Comparison of ENCODE assay signal across 24 mouse cellular contexts in genomic region chr4:130984416-130985182, GRCm38 (mm10). TPM values are rescaled to one million over a fixed set of nuclear protein-coding genes. Genes with fewer than 3 reads are reported as not detected.
DNase-seq lines count a peak whose midpoint lies in the region; ATAC-seq and TF ChIP-seq lines count a peak whose summit lies in the region.
"Had no signal": no experiment of that assay in that cellular context is flagged by ENCODE, and none has a peak within 500 bp of the region (broad histone marks: within the 10 kb centered on the region; RNA-seq: fewer than 3 reads in every experiment).

No protein-coding gene starts in this region.

- ATAC-seq in forebrain, postnatal 0 days, result peak; percentile 88
- no peak for ATAC-seq in midbrain, postnatal 0 days (ENCODE audit: low FRiP score)
- ATAC-seq: intestine, postnatal 0 days had no signal

- no peak overlapping the region for H3K4me3 ChIP-seq in gastrocnemius, adult 2 months
- no peak overlapping the region for H3K4me3 ChIP-seq in forebrain, postnatal 0 days (ENCODE audit: low read depth, low read length)
- H3K4me3 ChIP-seq in midbrain, postnatal 0 days (ENCODE audit: low read depth, low read length), result no peak overlapping the region
- H3K4me3 ChIP-seq: left cerebral cortex, adult 2 months; limb, embryonic 12.5 days; liver, embryonic 15.5 days had no signal

- DNase-seq in gastrocnemius, adult 2 months, result peak; percentile 6
- DNase-seq in gastrocnemius, postnatal 36 days, result no peak
- DNase-seq in retina, postnatal 1 day, result peak; percentile 23
- DNase-seq in retina, embryonic 14.5 days (ENCODE audit: low spot score), result no peak
- DNase-seq in forebrain, postnatal 0 days, result peak; percentile 75
- no peak for DNase-seq in midbrain, postnatal 0 days (ENCODE audit: low spot score)
- DNase-seq in right cerebral cortex, postnatal 36 days (ENCODE audit: low spot score in 2 of 2), result no peak
- no peak for DNase-seq in B cell, adult 2 months
- DNase-seq: adrenal gland, adult 2 months; cerebellum, adult 2 months; embryo, embryonic 11 days; gastrocnemius, postnatal 14 days; heart, postnatal 36 days; kidney, postnatal 25 days; lung, postnatal 14 days; right cerebral cortex, postnatal 4 days; thymus, adult 2 months had no signal

- H3K27ac ChIP-seq in gastrocnemius, adult 2 months, result no peak overlapping the region
- peak overlapping the region; percentile 71 for H3K27ac ChIP-seq in forebrain, postnatal 0 days (ENCODE audit: low read depth, low read length)
- peak overlapping the region; percentile 55 for H3K27ac ChIP-seq in midbrain, postnatal 0 days (ENCODE audit: low read depth, low read length)
- H3K27ac ChIP-seq: left cerebral cortex, adult 2 months; limb, embryonic 12.5 days; liver, embryonic 15.5 days had no signal

- 0 out of 2 replicates have a peak, but pooled peaks cover 4% of the 10 kb centered on the region for H3K4me1 ChIP-seq in forebrain, postnatal 0 days (ENCODE audit: insufficient read depth)
- H3K4me1 ChIP-seq in midbrain, postnatal 0 days (ENCODE audit: insufficient read depth, low read length), result 0 out of 2 replicates have a peak, but pooled peaks cover 4% of the 10 kb centered on the region
- H3K4me1 ChIP-seq: liver, embryonic 15.5 days had no signal

- peak overlapping the region; percentile 10; the same call in 1 of the 2 replicates for H3K4me2 ChIP-seq in forebrain, postnatal 0 days (ENCODE audit: low read depth)
- H3K4me2 ChIP-seq in midbrain, postnatal 0 days (ENCODE audit: low read depth, low read length, poor library complexity, severe bottlenecking), result no peak overlapping the region
- H3K4me2 ChIP-seq: heart, embryonic 11.5 days; limb, embryonic 12.5 days; liver, embryonic 15.5 days had no signal

- H3K9me3 ChIP-seq in forebrain, postnatal 0 days (ENCODE audit: low read length), result no peaks in the 10 kb centered on the region
- H3K9me3 ChIP-seq in midbrain, postnatal 0 days (ENCODE audit: low read length), result no peaks in the 10 kb centered on the region
- H3K9me3 ChIP-seq: limb, embryonic 12.5 days; liver, embryonic 15.5 days had no signal

- no peak for TF ChIP-seq CTCF in gastrocnemius, adult 2 months (IDR thresholded peaks at IDR 0.05)
- no peak for TF ChIP-seq CTCF in forebrain, postnatal 0 days (IDR thresholded peaks at IDR 0.05; ENCODE audit: low read depth)
- TF ChIP-seq CTCF in midbrain, postnatal 0 days (IDR thresholded peaks at IDR 0.05), result no peak

- no peaks in the 10 kb centered on the region for H3K27me3 ChIP-seq in forebrain, postnatal 0 days (ENCODE audit: insufficient read depth, low read length)
- no peaks in the 10 kb centered on the region for H3K27me3 ChIP-seq in midbrain, postnatal 0 days (ENCODE audit: insufficient read depth, low read length)
- H3K27me3 ChIP-seq: limb, embryonic 12.5 days; liver, embryonic 15.5 days had no signal

- no peaks in the 10 kb centered on the region for H3K36me3 ChIP-seq in forebrain, postnatal 0 days (ENCODE audit: insufficient read depth)
- H3K36me3 ChIP-seq in midbrain, postnatal 0 days (ENCODE audit: insufficient read depth, low read length), result no peaks in the 10 kb centered on the region
- H3K36me3 ChIP-seq: limb, embryonic 12.5 days; liver, embryonic 15.5 days had no signal

- 0 out of 2 replicates have a peak overlapping the region, but pooled peaks have one; percentile 1 for H3K9ac ChIP-seq in forebrain, postnatal 0 days
- H3K9ac ChIP-seq in midbrain, postnatal 0 days (replicated peaks; ENCODE audit: low read length, poor library complexity, severe bottlenecking), result no peak overlapping the region
- H3K9ac ChIP-seq: limb, embryonic 12.5 days; liver, embryonic 15.5 days had no signal

- 12% methylated on average over 17 of the region's 17 CpGs for WGBS in forebrain, postnatal 0 days
- 18% methylated on average over 17 of the region's 17 CpGs for WGBS in midbrain, postnatal 0 days

- intact Hi-C loops in gastrocnemius, adult 2 months (cut with DNase I), result no loop called here
- intact Hi-C loops in gastrocnemius, postnatal 36 days (cut with DNase I), result no loop called here

RNA-seq across cellular contexts. Expression of gene Matn1, which starts 40.4 kb away (rescaled TPM):
- total RNA-seq in gastrocnemius, adult 2 months (2021), result not detected
- total RNA-seq in gastrocnemius, postnatal 36 days (2021), result not detected
- 0.24 and 0.38 TPM in 2 replicates for total RNA-seq in forebrain, postnatal 0 days (2014; rRNA removed)
- polyA plus RNA-seq in forebrain, postnatal 0 days (2015; fragmentation: Nextera tagmentation; extraction: Ambion mirVana), result 0.16 and 0.27 TPM in 2 replicates
- total RNA-seq in midbrain, postnatal 0 days (2014; rRNA removed), result 0.38 TPM in 1 of 2 replicates, not detected in the other
- polyA plus RNA-seq in midbrain, postnatal 0 days (2015; fragmentation: Nextera tagmentation; extraction: Ambion mirVana), result 0.20 and 0.27 TPM in 2 replicates
- total RNA-seq: adrenal gland, adult 2 months; gastrocnemius, postnatal 14 days; heart, postnatal 36 days; megakaryocyte-erythroid progenitor cell, adult 5-6 weeks had no signal
- polyA plus RNA-seq: adrenal gland, adult 2 months; heart, embryonic 11.5 days; intestine, postnatal 0 days; neural tube, embryonic 11.5 days had no signal

Comparison
In these comparisons a context has a peak if more than half of its experiments do, and no peak if none do; other contexts are left out.
1. DNase-seq: peak in gastrocnemius, adult 2 months (single experiment), retina, postnatal 1 day (single experiment) and forebrain, postnatal 0 days (single experiment); none in gastrocnemius, postnatal 36 days (0 of 2), retina, embryonic 14.5 days (single experiment), midbrain, postnatal 0 days (single experiment), right cerebral cortex, postnatal 36 days (0 of 2) and B cell, adult 2 months (0 of 2).